Mouse (Mus musculus) kidney, embryonic 15.5 days (tissue): ENCODE measurements around the gene E2f4. TPM values are rescaled to one million over a fixed set of nuclear protein-coding genes. Genes with fewer than 3 reads are reported as not detected.
A peak's percentile ranks its signal among the peaks of the same experiment; 100 is the strongest.

ENCODE experiments used
- ATAC-seq: fragments of 200-750 bp; cut with Nextera tagmentation; replicated peaks from 2 replicates; pipeline ENCODE4 v1.8.0; 2017; ENCODE audit warnings: moderate TSS enrichment; ENCODE audit not compliant: low FRiP score
- H3K27ac ChIP-seq: fragments of 300-500 bp; sonication (generic); 2 replicates; pipeline ENCODE4 v1.5.1; 2015; ENCODE audit warnings: mild to moderate bottlenecking, inconsistent platforms
- H3K27me3 ChIP-seq: fragments of 300-500 bp; sonication (generic); 2 replicates; pipeline ENCODE4 v1.6.1; 2015; ENCODE audit warnings: inconsistent platforms
- H3K36me3 ChIP-seq: fragments of 300-500 bp; sonication (generic); 2 replicates; pipeline ENCODE4 v1.6.1; 2015; ENCODE audit warnings: inconsistent platforms
- H3K4me1 ChIP-seq: fragments of 300-500 bp; sonication (generic); 2 replicates; pipeline ENCODE4 v1.6.1; 2015; ENCODE audit warnings: inconsistent platforms
- H3K4me2 ChIP-seq: fragments of 300-500 bp; sonication (generic); 2 replicates; pipeline ENCODE4 v1.6.1; 2015; ENCODE audit warnings: moderate library complexity, mild to moderate bottlenecking, inconsistent platforms
- H3K4me3 ChIP-seq: fragments of 300-500 bp; sonication (generic); replicated peaks from 2 replicates; pipeline ENCODE4 v1.5.1; 2015; ENCODE audit warnings: mild to moderate bottlenecking, inconsistent platforms
- H3K9ac ChIP-seq: fragments of 300-500 bp; sonication (generic); 2 replicates; pipeline ENCODE4 v1.6.1; 2015; ENCODE audit warnings: mild to moderate bottlenecking, inconsistent platforms
- H3K9me3 ChIP-seq: fragments of 300-500 bp; sonication (generic); replicated peaks from 2 replicates; pipeline ENCODE4 v1.6.1; 2016; ENCODE audit warnings: inconsistent platforms
- WGBS: fragments of 180-500 bp; shearing (Covaris S2); methylation state at CpG from one replicate; pipeline ENCODE4 v1.1.7; 2015; ENCODE audit warnings: mixed read lengths; 5-methylcytosine and 5-hydroxymethylcytosine counted together
- polyA plus RNA-seq: library from polyadenylated mRNA; unstranded; fragments of >200 nt; fragmentation: Nextera tagmentation; extraction: Ambion mirVana; gene quantifications from 2 replicates; pipeline ENCODE4 v1.2.1, GENCODE M21; 2015

Gene E2f4
- polyA plus RNA-seq, 1 experiment from 2014 or later = 103 TPM

DNA sequence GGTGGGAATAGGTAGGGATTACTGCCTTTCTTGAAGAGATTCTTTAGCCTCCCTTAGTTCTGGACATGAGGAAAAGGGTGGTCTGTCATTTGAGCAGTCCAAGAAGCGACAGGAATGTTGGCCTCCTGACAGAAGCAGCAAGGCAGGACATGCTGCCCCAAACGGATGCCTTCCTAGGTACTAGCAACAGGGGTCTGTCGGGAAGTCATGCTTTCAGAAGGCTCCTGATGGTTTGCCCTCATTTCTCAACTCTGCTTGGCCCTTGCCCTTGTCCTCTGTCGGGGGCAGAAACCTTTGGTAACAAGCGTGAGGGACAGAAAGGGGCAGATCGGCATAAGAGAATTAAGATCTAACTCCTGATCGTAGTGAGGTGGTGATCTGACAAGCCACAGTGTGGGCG is 12.7 kb downstream of the E2f4 start:
- H3K9me3 ChIP-seq = no peaks in the 10 kb centered on the region
- no peak for ATAC-seq
- no peak overlapping the region for H3K27ac ChIP-seq
- H3K36me3 ChIP-seq = peaks cover 77% of the 10 kb centered on the region
- no peak overlapping the region for H3K4me3 ChIP-seq
- peaks cover 15% of the 10 kb centered on the region for H3K4me1 ChIP-seq
- WGBS = 80% methylated on average over 8 of the region's 8 CpGs
- H3K4me2 ChIP-seq = no peak overlapping the region
- H3K9ac ChIP-seq = no peak overlapping the region
- no peaks in the 10 kb centered on the region for H3K27me3 ChIP-seq

- ATAC-seq = no peak
- 93% methylated on average over 1 of the region's 1 CpGs for WGBS
- no peak overlapping the region for H3K9ac ChIP-seq
Measured at GRCm38 (mm10) chr8:105311718-105312117, 14.3 kb downstream of the E2f4 start.

GRCm38 (mm10) chr8:105312891-105313481 is 15.5 kb downstream of the E2f4 start:
- Histone ChIP-seq H3K27ac (no peak overlapping the region), H3K4me1 (no peaks in the 10 kb centered on the region), H3K9ac (no peak overlapping the region), H3K9me3 (no peaks in the 10 kb centered on the region), H3K36me3 (peaks cover 92% of the 10 kb centered on the region), H3K27me3 (no peaks in the 10 kb centered on the region), H3K4me3 (no peak overlapping the region), H3K4me2 (no peak overlapping the region)
- no peak for ATAC-seq
- WGBS = 90% methylated on average over 8 of the region's 8 CpGs

More at GRCm38 (mm10) chr8:105311718-105312117, 14.3 kb downstream of the E2f4 start:
- peaks cover 91% of the 10 kb centered on the region for H3K36me3 ChIP-seq
- no peak overlapping the region for H3K4me3 ChIP-seq
- H3K4me1 ChIP-seq = no peaks in the 10 kb centered on the region
- H3K9me3 ChIP-seq = no peaks in the 10 kb centered on the region
- H3K27ac ChIP-seq = no peak overlapping the region
- H3K27me3 ChIP-seq = no peaks in the 10 kb centered on the region
- no peak overlapping the region for H3K4me2 ChIP-seq

GRCm38 (mm10) chr8:105313622-105314402 is 16.3 kb downstream of the E2f4 start:
- Histone ChIP-seq H3K27ac (no peak overlapping the region), H3K4me3 (no peak overlapping the region), H3K9me3 (no peaks in the 10 kb centered on the region), H3K4me1 (no peaks in the 10 kb centered on the region), H3K36me3 (peaks cover 92% of the 10 kb centered on the region), H3K9ac (no peak overlapping the region), H3K27me3 (no peaks in the 10 kb centered on the region), H3K4me2 (no peak overlapping the region)
- no peak for ATAC-seq
- 82% methylated on average over 9 of the region's 9 CpGs for WGBS

GRCm38 (mm10) chr8:105315073-105315769 is 17.8 kb downstream of the E2f4 start:
- Histone ChIP-seq H3K4me2 (no peak overlapping the region), H3K27ac (no peak overlapping the region), H3K9me3 (no peaks in the 10 kb centered on the region), H3K9ac (no peak overlapping the region), H3K27me3 (no peaks in the 10 kb centered on the region), H3K4me3 (no peak overlapping the region), H3K4me1 (no peaks in the 10 kb centered on the region), H3K36me3 (peaks cover 93% of the 10 kb centered on the region)
- 89% methylated on average over 18 of the region's 18 CpGs for WGBS
- no peak for ATAC-seq

DNA sequence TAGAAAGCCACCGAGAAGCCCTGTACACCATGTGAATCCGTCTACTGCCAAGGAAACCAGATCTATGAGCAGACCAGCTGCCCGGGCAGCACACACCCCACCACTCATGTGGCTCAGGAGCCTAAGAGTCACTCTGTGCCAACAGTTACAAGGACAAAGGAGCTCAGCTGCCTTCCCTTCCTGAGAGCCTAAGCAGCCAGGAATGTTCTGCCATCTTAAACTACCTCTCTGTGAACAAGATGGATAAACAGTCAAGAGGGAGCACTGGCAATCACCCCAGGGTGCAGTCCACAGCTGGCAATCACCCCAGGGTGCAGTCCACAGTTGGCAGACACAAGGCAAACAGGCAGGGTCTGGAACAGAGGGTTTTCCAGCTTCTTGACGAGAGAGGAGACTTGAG is 20.5 kb downstream of the E2f4 start:
- H3K9ac ChIP-seq = no peak overlapping the region
- H3K27ac ChIP-seq = no peak overlapping the region
- no peaks in the 10 kb centered on the region for H3K4me1 ChIP-seq
- no peaks in the 10 kb centered on the region for H3K27me3 ChIP-seq
- H3K9me3 ChIP-seq = no peaks in the 10 kb centered on the region
- WGBS = 89% methylated on average over 4 of the region's 4 CpGs
- H3K4me3 ChIP-seq = no peak overlapping the region
- no peak for ATAC-seq
- H3K4me2 ChIP-seq = no peak overlapping the region
- H3K36me3 ChIP-seq = peaks cover 74% of the 10 kb centered on the region

DNA sequence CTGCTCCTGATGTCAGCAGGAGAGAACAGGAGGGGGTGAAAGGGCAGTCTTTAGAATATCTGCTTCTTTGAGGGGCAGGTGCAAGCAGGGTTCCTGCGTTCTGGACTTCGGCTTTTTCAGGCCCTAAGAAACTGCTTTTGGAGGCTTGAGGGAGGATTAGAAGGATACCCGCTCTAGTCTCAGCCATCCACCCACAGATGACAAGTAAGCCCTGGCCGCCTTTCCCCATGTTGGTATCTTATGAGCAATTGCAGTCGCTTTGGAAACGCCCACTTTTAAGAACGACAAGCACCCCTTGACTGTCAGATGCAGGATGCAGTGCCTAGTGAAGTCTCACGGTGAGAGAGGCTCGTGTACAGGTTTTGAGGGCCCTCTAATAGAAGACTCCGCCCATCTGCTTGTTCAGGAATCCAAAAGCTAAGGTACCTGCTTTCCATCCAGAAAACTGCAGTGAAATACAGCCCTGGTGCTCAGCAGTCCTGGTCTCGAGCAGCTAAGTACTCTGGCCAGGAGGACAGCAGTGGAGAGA is 21.3 kb downstream of the E2f4 start:
- H3K27ac ChIP-seq = no peak overlapping the region
- no peak overlapping the region for H3K4me2 ChIP-seq
- peaks cover 70% of the 10 kb centered on the region for H3K36me3 ChIP-seq
- H3K27me3 ChIP-seq = no peaks in the 10 kb centered on the region
- H3K4me1 ChIP-seq = no peaks in the 10 kb centered on the region
- WGBS = 85% methylated on average over 11 of the region's 11 CpGs
- no peak for ATAC-seq
- H3K4me3 ChIP-seq = no peak overlapping the region
- H3K9ac ChIP-seq = no peak overlapping the region
- no peaks in the 10 kb centered on the region for H3K9me3 ChIP-seq

- H3K27ac ChIP-seq = no peak overlapping the region
- 85% methylated on average over 4 of the region's 4 CpGs for WGBS
- no peaks in the 10 kb centered on the region for H3K27me3 ChIP-seq
- H3K4me1 ChIP-seq = peaks cover 26% of the 10 kb centered on the region
- H3K9ac ChIP-seq = no peak overlapping the region
- no peaks in the 10 kb centered on the region for H3K9me3 ChIP-seq
- ATAC-seq = no peak
- no peak overlapping the region for H3K4me2 ChIP-seq
- H3K36me3 ChIP-seq = peaks cover 35% of the 10 kb centered on the region
- H3K4me3 ChIP-seq = no peak overlapping the region
Measured at GRCm38 (mm10) chr8:105323183-105323582, 25.7 kb downstream of the E2f4 start.

- Histone ChIP-seq H3K27me3 (no peaks in the 10 kb centered on the region), H3K36me3 (peaks cover 39% of the 10 kb centered on the region), H3K9me3 (no peaks in the 10 kb centered on the region), H3K9ac (peak overlapping the region; percentile 76), H3K4me2 (peak overlapping the region; percentile 85), H3K27ac (peak overlapping the region; percentile 74), H3K4me3 (peak overlapping the region; percentile 87), H3K4me1 (peaks cover 27% of the 10 kb centered on the region)
- ATAC-seq = peak; percentile 34; the same call in 1 of the 2 replicates
- under 1% methylated on average over 12 of the region's 12 CpGs for WGBS
Measured at GRCm38 (mm10) chr8:105325641-105326093, 28.2 kb downstream of the E2f4 start.

- peak; percentile 91 for ATAC-seq
- WGBS = under 1% methylated on average over 36 of the region's 36 CpGs
- peaks cover 27% of the 10 kb centered on the region for H3K4me1 ChIP-seq
- peaks cover 45% of the 10 kb centered on the region for H3K36me3 ChIP-seq
- H3K9me3 ChIP-seq = no peaks in the 10 kb centered on the region
- no peaks in the 10 kb centered on the region for H3K27me3 ChIP-seq
- H3K4me2 ChIP-seq = peak within 1 kb of the TSS; percentile 85
- H3K27ac ChIP-seq = peak within 1 kb of the TSS; percentile 94
- H3K9ac ChIP-seq = peak within 1 kb of the TSS; percentile 76
- H3K4me3 ChIP-seq = peak within 1 kb of the TSS; percentile 87
Measured at GRCm38 (mm10) chr8:105326141-105326672, 28.7 kb downstream of the E2f4 start, which contains the start of the genes Lrrc29 and Tmem208. TSS of gene Lrrc29 (minus strand) at chr8:105326278. TSS of gene Tmem208 (plus strand) at chr8:105326354.

DNA sequence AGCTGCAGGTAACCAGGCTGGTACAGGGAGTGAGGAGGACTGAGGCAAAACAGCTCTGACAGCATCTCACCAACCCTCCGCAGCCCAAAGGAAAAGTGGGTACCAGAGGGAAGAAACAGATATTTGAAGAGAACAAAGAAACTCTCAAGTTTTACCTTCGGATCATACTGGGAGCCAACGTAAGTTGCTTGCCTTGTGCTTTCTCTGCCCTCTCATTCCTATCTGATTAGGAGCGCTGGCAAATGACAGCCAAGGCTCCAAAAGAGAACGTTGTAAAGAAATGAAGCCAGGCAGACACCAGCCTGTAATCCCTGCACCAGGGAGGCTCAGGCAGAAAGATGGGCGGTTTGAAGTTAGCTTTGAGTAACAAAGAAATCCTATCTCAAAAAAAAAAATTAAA is 29.5 kb downstream of the E2f4 start:
- peaks cover 27% of the 10 kb centered on the region for H3K4me1 ChIP-seq
- peak overlapping the region; percentile 87 for H3K4me3 ChIP-seq
- H3K36me3 ChIP-seq = peaks cover 52% of the 10 kb centered on the region
- H3K27me3 ChIP-seq = no peaks in the 10 kb centered on the region
- H3K27ac ChIP-seq = peak overlapping the region; percentile 94; the same call in 1 of the 2 replicates
- no peaks in the 10 kb centered on the region for H3K9me3 ChIP-seq
- H3K9ac ChIP-seq = peak overlapping the region; percentile 76
- no peak for ATAC-seq
- peak overlapping the region; percentile 85 for H3K4me2 ChIP-seq
- WGBS = 43% methylated on average over 6 of the region's 6 CpGs
